Mouse (Mus musculus): ENCODE measurements around the gene Cep131. TPM values are rescaled to one million over a fixed set of nuclear protein-coding genes. Genes with fewer than 3 reads are reported as not detected.

Cep131 gene
- polyA plus RNA-seq, 1 experiment from 2014 or later: 33.7 TPM

GRCm38 (mm10) chr11:120030145-120030901 lies 56.3 kb downstream of the Cep131 start:
- Histone ChIP-seq H3K9me3 (ENCODE audit: control insufficient read depth, low read length) (no peaks in the 10 kb centered on the region), H3K27me3 (ENCODE audit: control insufficient read depth, insufficient read depth, low read length) (no peaks in the 10 kb centered on the region), H3K4me1 (ENCODE audit: control insufficient read depth, insufficient read depth, low read length) (no peaks in the 10 kb centered on the region), H3K4me3 (ENCODE audit: low read depth, low read length) (no peak overlapping the region), H3K9ac (ENCODE audit: low read length) (no peak overlapping the region), H3K4me2 (ENCODE audit: low read depth, severe bottlenecking) (no peak overlapping the region), H3K36me3 (ENCODE audit: control insufficient read depth, insufficient read depth, low read length) (no peaks in the 10 kb centered on the region), H3K27ac (replicated peaks; ENCODE audit: low read depth, low read length) (no peak overlapping the region)
- DNase-seq (ENCODE audit: low spot score) (peak; percentile 76), ATAC-seq (ENCODE audit: insufficient number of reproducible peaks, low FRiP score, low TSS enrichment, low read depth) (peak; percentile 48; the same call in 1 of the 2 replicates)
- WGBS: 41% methylated on average over 10 of the region's 10 CpGs

GRCm38 (mm10) chr11:120029431-120030144 lies 57.0 kb downstream of the Cep131 start:
- 54% methylated on average over 9 of the region's 9 CpGs for WGBS
- H3K27me3 ChIP-seq (ENCODE audit: control insufficient read depth, insufficient read depth, low read length): no peaks in the 10 kb centered on the region
- H3K4me2 ChIP-seq (ENCODE audit: low read depth, severe bottlenecking): no peak overlapping the region
- no peak overlapping the region for H3K9ac ChIP-seq (ENCODE audit: low read length)
- ATAC-seq (ENCODE audit: insufficient number of reproducible peaks, low FRiP score, low TSS enrichment, low read depth): no peak
- H3K27ac ChIP-seq (replicated peaks; ENCODE audit: low read depth, low read length): no peak overlapping the region
- H3K36me3 ChIP-seq (ENCODE audit: control insufficient read depth, insufficient read depth, low read length): no peaks in the 10 kb centered on the region
- no peak overlapping the region for H3K4me3 ChIP-seq (ENCODE audit: low read depth, low read length)
- no peaks in the 10 kb centered on the region for H3K9me3 ChIP-seq (ENCODE audit: control insufficient read depth, low read length)
- DNase-seq (ENCODE audit: low spot score): no peak
- no peaks in the 10 kb centered on the region for H3K4me1 ChIP-seq (ENCODE audit: control insufficient read depth, insufficient read depth, low read length)

DNA sequence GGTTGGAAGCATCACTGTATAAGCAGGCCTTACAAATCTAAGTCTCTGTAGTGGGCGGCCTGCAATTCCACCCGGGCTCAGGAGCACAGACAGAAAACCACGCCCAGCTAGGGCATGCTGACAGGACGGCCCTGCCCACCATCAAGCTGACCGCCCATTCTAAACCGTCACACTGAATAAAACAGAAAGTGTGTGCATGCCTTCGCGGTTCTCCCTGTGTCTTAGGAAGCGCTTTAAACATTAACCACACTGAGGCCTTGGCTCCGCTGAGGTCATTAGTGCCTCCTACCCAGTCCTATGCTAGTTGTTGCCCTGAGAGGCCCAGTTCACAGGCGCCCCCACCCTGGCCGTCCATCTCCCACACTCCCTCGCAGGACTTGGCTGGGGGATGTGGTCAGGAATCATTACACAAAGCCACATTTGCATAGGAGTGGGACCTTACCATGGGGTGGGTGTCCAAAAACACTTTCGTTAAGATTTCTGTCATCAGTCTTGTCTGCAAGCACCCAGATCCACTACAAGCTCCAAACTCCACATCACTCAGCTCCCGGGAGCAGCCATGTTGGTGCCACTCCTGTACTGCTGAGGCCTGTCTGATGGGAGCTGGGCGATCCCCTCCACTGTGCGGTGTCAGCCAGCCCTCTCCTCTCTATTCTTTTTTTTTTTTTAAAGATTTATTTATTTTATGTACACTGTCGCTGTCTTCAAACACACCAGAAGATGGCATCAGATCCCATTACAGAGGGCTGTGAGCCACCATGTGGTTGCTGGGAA lies 58.1 kb downstream of the Cep131 start:
- Histone ChIP-seq H3K9ac (ENCODE audit: low read length) (no peak overlapping the region), H3K27me3 (ENCODE audit: control insufficient read depth, insufficient read depth, low read length) (no peaks in the 10 kb centered on the region), H3K36me3 (ENCODE audit: control insufficient read depth, insufficient read depth, low read length) (no peaks in the 10 kb centered on the region), H3K4me3 (ENCODE audit: low read depth, low read length) (no peak overlapping the region), H3K9me3 (ENCODE audit: control insufficient read depth, low read length) (no peaks in the 10 kb centered on the region), H3K27ac (replicated peaks; ENCODE audit: low read depth, low read length) (no peak overlapping the region), H3K4me1 (ENCODE audit: control insufficient read depth, insufficient read depth, low read length) (no peaks in the 10 kb centered on the region), H3K4me2 (ENCODE audit: low read depth, severe bottlenecking) (no peak overlapping the region)
- 82% methylated on average over 18 of the region's 18 CpGs for WGBS
- DNase-seq (ENCODE audit: low spot score) (no peak), ATAC-seq (ENCODE audit: insufficient number of reproducible peaks, low FRiP score, low TSS enrichment, low read depth) (no peak)

DNA sequence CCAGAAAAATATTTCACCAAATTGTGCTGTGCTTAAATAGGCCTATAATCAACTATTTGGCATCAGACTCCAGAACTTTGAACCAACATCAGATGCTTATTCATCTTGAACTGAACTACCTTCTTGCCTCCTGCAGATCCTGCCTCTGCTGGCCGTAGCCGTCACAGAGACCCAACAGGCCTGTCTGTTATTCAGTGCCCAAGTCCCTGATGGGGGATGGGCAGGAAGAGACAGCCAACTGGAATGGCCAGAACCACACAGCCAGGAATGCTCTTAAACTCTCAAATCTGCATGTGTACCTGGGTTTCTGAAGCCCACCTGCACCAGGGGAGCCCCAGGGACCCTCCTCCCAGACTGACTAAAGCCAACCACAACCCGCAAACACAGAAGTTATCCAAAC lies 59.7 kb downstream of the Cep131 start:
- peaks cover 3% of the 10 kb centered on the region; the same call in 1 of the 2 replicates for H3K4me1 ChIP-seq (ENCODE audit: control insufficient read depth, insufficient read depth, low read length)
- 84% methylated on average over 3 of the region's 3 CpGs for whole genome bisulfite sequencing
- H3K4me3 ChIP-seq (ENCODE audit: low read depth, low read length): no peak overlapping the region
- no peak overlapping the region for H3K9ac ChIP-seq (ENCODE audit: low read length)
- no peak overlapping the region for H3K4me2 ChIP-seq (ENCODE audit: low read depth, severe bottlenecking)
- H3K36me3 ChIP-seq (ENCODE audit: control insufficient read depth, insufficient read depth, low read length): no peaks in the 10 kb centered on the region
- no peak overlapping the region for H3K27ac ChIP-seq (replicated peaks; ENCODE audit: low read depth, low read length)
- no peak for DNase-seq (ENCODE audit: low spot score)
- no peak for ATAC-seq (ENCODE audit: insufficient number of reproducible peaks, low FRiP score, low TSS enrichment, low read depth)
- H3K27me3 ChIP-seq (ENCODE audit: control insufficient read depth, insufficient read depth, low read length): no peaks in the 10 kb centered on the region
- H3K9me3 ChIP-seq (ENCODE audit: control insufficient read depth, low read length): no peaks in the 10 kb centered on the region

DNA sequence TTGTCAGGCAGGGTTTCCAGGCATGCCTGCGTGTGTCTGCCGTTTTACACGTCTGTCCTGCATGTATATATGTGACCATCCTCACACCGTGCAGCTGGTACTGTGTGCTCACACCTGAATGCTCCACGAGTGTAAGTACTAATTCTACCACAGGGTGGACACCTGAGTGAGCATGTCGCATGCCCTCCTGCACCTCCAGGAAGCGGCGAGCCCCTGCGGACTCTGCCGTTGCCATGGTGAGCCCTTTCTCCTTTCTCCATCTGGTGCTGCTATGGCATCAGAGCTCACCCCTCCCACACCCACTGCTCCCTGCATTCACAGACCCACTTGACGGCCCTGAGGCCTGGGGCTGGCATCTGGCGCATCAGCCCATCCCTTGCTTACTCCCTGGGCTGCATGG lies 63.8 kb downstream of the Cep131 start:
- DNase-seq (ENCODE audit: low spot score) (no peak), ATAC-seq (ENCODE audit: insufficient number of reproducible peaks, low FRiP score, low TSS enrichment, low read depth) (no peak)
- Histone ChIP-seq H3K27me3 (ENCODE audit: control insufficient read depth, insufficient read depth, low read length) (no peaks in the 10 kb centered on the region), H3K9ac (ENCODE audit: low read length) (no peak overlapping the region), H3K4me3 (ENCODE audit: low read depth, low read length) (no peak overlapping the region), H3K9me3 (ENCODE audit: control insufficient read depth, low read length) (no peaks in the 10 kb centered on the region), H3K4me1 (ENCODE audit: control insufficient read depth, insufficient read depth, low read length) (peaks cover 9% of the 10 kb centered on the region), H3K4me2 (ENCODE audit: low read depth, severe bottlenecking) (no peak overlapping the region), H3K27ac (replicated peaks; ENCODE audit: low read depth, low read length) (no peak overlapping the region), H3K36me3 (ENCODE audit: control insufficient read depth, insufficient read depth, low read length) (no peaks in the 10 kb centered on the region)
- WGBS: 63% methylated on average over 12 of the region's 12 CpGs

- no peak for DNase-seq (ENCODE audit: low spot score)
- 46% methylated on average over 8 of the region's 8 CpGs for WGBS
- H3K36me3 ChIP-seq (ENCODE audit: control insufficient read depth, insufficient read depth, low read length): no peaks in the 10 kb centered on the region
- no peak overlapping the region for H3K9ac ChIP-seq (ENCODE audit: low read length)
- no peak for ATAC-seq (ENCODE audit: insufficient number of reproducible peaks, low FRiP score, low TSS enrichment, low read depth)
- H3K4me1 ChIP-seq (ENCODE audit: control insufficient read depth, insufficient read depth, low read length): peaks cover 9% of the 10 kb centered on the region
- no peak overlapping the region for H3K4me3 ChIP-seq (ENCODE audit: low read depth, low read length)
- no peaks in the 10 kb centered on the region for H3K27me3 ChIP-seq (ENCODE audit: control insufficient read depth, insufficient read depth, low read length)
- no peak overlapping the region for H3K27ac ChIP-seq (replicated peaks; ENCODE audit: low read depth, low read length)
- H3K9me3 ChIP-seq (ENCODE audit: control insufficient read depth, low read length): no peaks in the 10 kb centered on the region
- no peak overlapping the region for H3K4me2 ChIP-seq (ENCODE audit: low read depth, severe bottlenecking)
Measured at GRCm38 (mm10) chr11:120022216-120022615, 64.4 kb downstream of the Cep131 start.

GRCm38 (mm10) chr11:120021367-120021766 lies 65.3 kb downstream of the Cep131 start:
- ATAC-seq (ENCODE audit: insufficient number of reproducible peaks, low FRiP score, low TSS enrichment, low read depth): no peak

More at GRCm38 (mm10) chr11:120021367-120021766, 65.3 kb downstream of the Cep131 start:
- H3K4me3 ChIP-seq (ENCODE audit: low read depth, low read length): no peak overlapping the region
- no peak for DNase-seq (ENCODE audit: low spot score)
- no peak overlapping the region for H3K9ac ChIP-seq (ENCODE audit: low read length)
- H3K36me3 ChIP-seq (ENCODE audit: control insufficient read depth, insufficient read depth, low read length): no peaks in the 10 kb centered on the region
- H3K4me2 ChIP-seq (ENCODE audit: low read depth, severe bottlenecking): no peak overlapping the region
- no peak overlapping the region for H3K27ac ChIP-seq (replicated peaks; ENCODE audit: low read depth, low read length)
- 93% methylated on average over 16 of the region's 16 CpGs for WGBS
- H3K27me3 ChIP-seq (ENCODE audit: control insufficient read depth, insufficient read depth, low read length): no peaks in the 10 kb centered on the region
- H3K9me3 ChIP-seq (ENCODE audit: control insufficient read depth, low read length): no peaks in the 10 kb centered on the region
- H3K4me1 ChIP-seq (ENCODE audit: control insufficient read depth, insufficient read depth, low read length): peaks cover 9% of the 10 kb centered on the region

All from limb, embryonic 11.5 days (tissue).